Mouse (Mus musculus): ENCODE measurements around the gene Tnfrsf21.
A peak's percentile ranks its signal among the peaks of the same experiment; 100 is the strongest.

The Tnfrsf21 gene

GRCm38 (mm10) chr17:43016371-43017331, at the start of gene Tnfrsf21:
Gene Tnfrsf21 (plus strand): TSS chr17:43016555.
- DNase-seq (ENCODE audit: low read depth, low spot score) = peak; percentile 48

GRCm38 (mm10) chr17:42968174-42968573, 48.2 kb upstream of the Tnfrsf21 start:
- DNase-seq (ENCODE audit: low read depth, low spot score) = no peak

- no peak for DNase-seq (ENCODE audit: low read depth, low spot score)
These were observed 40.9 kb upstream of the Tnfrsf21 start for GRCm38 (mm10) chr17:42975312-42975996.

- no peak for DNase-seq (ENCODE audit: low read depth, low spot score)
These were observed 38.6 kb upstream of the Tnfrsf21 start for GRCm38 (mm10) chr17:42977766-42978165.

GRCm38 (mm10) chr17:42978345-42978744, 38.0 kb upstream of the Tnfrsf21 start:
- no peak for DNase-seq (ENCODE audit: low read depth, low spot score)

GRCm38 (mm10) chr17:42981806-42982205, 34.5 kb upstream of the Tnfrsf21 start:
- DNase-seq (ENCODE audit: low read depth, low spot score) = no peak

- DNase-seq (ENCODE audit: low read depth, low spot score) = no peak
These were observed 33.8 kb upstream of the Tnfrsf21 start for GRCm38 (mm10) chr17:42982568-42982967.

- DNase-seq (ENCODE audit: low read depth, low spot score) = no peak
These were observed 30.3 kb upstream of the Tnfrsf21 start for GRCm38 (mm10) chr17:42985837-42986589.

GRCm38 (mm10) chr17:42987692-42988091, 28.7 kb upstream of the Tnfrsf21 start:
- no peak for DNase-seq (ENCODE audit: low read depth, low spot score)

GRCm38 (mm10) chr17:42989981-42990380, 26.4 kb upstream of the Tnfrsf21 start:
- no peak for DNase-seq (ENCODE audit: low read depth, low spot score)

GRCm38 (mm10) chr17:42991112-42991511, 25.2 kb upstream of the Tnfrsf21 start:
- no peak for DNase-seq (ENCODE audit: low read depth, low spot score)

- DNase-seq (ENCODE audit: low read depth, low spot score) = no peak
These were observed 16.8 kb upstream of the Tnfrsf21 start for GRCm38 (mm10) chr17:42999446-42999977.

GRCm38 (mm10) chr17:43000598-43000997, 15.8 kb upstream of the Tnfrsf21 start:
- no peak for DNase-seq (ENCODE audit: low read depth, low spot score)

GRCm38 (mm10) chr17:43012718-43013117, 3.6 kb upstream of the Tnfrsf21 start:
- DNase-seq (ENCODE audit: low read depth, low spot score) = no peak

- DNase-seq (ENCODE audit: low read depth, low spot score) = no peak
These were observed 1.1 kb downstream of the Tnfrsf21 start for GRCm38 (mm10) chr17:43017341-43018052.

- DNase-seq (ENCODE audit: low read depth, low spot score) = no peak
These were observed 1.7 kb downstream of the Tnfrsf21 start for GRCm38 (mm10) chr17:43018071-43018470.

- DNase-seq (ENCODE audit: low read depth, low spot score) = no peak
These were observed 3.3 kb downstream of the Tnfrsf21 start for GRCm38 (mm10) chr17:43019660-43020059.

- DNase-seq (ENCODE audit: low read depth, low spot score) = no peak
These were observed 4.7 kb downstream of the Tnfrsf21 start for GRCm38 (mm10) chr17:43021017-43021416.

- DNase-seq (ENCODE audit: low read depth, low spot score) = no peak
These were observed 5.7 kb downstream of the Tnfrsf21 start for GRCm38 (mm10) chr17:43022056-43022455.

GRCm38 (mm10) chr17:43023637-43024217, 7.4 kb downstream of the Tnfrsf21 start:
- no peak for DNase-seq (ENCODE audit: low read depth, low spot score)

GRCm38 (mm10) chr17:43024531-43024930, 8.2 kb downstream of the Tnfrsf21 start:
- DNase-seq (ENCODE audit: low read depth, low spot score) = no peak
